Mouse (Mus musculus) spleen, adult 2 months (tissue): Measurements from ENCODE around the gene Lrch3.

Source experiments
- CTCF ChIP-seq: fragments of 200-500 bp; IDR thresholded peaks from 2 replicates; pipeline ENCODE4 v1.5.1; 2011; ENCODE audit warnings: mild to moderate bottlenecking, inconsistent platforms; ENCODE audit not compliant: insufficient read depth, insufficient read length, insufficient replicate concordance; ENCODE audit errors: extremely low read depth
- POLR2A ChIP-seq: fragments of 200-500 bp; IDR thresholded peaks from 2 replicates; pipeline ENCODE4 v1.6.1; 2011; ENCODE audit warnings: low read depth, low read length, inconsistent platforms

DNA sequence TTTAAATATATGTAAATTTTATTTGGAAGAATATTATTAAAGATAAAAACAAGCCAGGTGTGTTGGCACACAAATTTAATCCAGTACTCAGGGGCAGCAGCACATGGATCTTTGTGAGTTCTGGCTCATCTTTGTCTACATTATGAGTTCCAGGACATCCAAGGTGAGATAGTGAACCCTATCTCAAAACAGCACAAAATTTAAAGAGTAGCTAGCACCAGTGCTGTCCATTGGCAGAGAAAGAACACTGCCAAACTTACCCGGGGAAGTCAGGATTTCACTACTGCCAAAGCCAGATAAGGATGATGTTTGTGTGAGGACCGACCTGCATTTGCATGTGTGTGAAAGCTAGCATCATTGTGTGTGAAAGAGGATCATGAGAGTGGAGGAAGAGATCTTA lies 59.1 kb downstream of the Lrch3 start:
- TF ChIP-seq CTCF (no peak), POLR2A (no peak)
